Mouse (Mus musculus): ENCODE data around the gene Gm8362.
"Not testable (repeated sequence)": the region's sequence is repeated elsewhere in the genome, so short reads cannot be mapped to it uniquely, and the experiment has no call there.

DNA sequence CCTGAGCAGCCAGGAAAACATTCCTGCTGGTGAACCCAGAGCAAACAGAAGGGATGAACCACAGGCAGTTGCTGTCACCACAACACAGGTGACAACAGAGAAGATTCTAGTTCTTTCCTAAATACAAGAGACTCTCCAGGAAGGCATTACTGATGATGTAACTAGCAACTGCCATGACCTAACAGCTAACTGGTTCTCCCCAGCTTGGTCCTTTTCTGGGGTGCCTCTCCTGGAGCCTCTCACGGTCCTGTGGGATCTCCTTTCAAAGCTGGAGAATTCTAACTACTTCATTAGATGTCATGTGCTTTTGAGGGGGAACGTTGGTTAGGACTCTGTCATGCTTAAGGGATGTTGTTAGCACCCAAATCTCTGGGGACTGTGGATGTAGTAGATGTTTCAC is 54.1 kb downstream of the Gm8362 start, which contains the start of gene Gm8050:
- not testable (repeated sequence) for TF ChIP-seq GATA1 (IDR thresholded peaks at IDR 0.05; ENCODE audit: borderline replicate concordance, low read length); FLI1 (IDR thresholded peaks at IDR 0.05; ENCODE audit: low read length)

Data from megakaryocyte, embryonic 14.5 days (primary cell).